Mouse (Mus musculus) MEL (cell line): ENCODE measurements around the gene Tbcd. TPM values are rescaled to one million over a fixed set of nuclear protein-coding genes. Genes with fewer than 3 reads are reported as not detected.

Experiments
- DNase-seq: peaks from one replicate; pipeline ENCODE4 v3.0.0; 2011; ENCODE audit warnings: low read depth, low spot score
- H3K27ac ChIP-seq: 2 replicates; pipeline ENCODE4 v1.5.1; 2012; ENCODE audit warnings: low read depth, mild to moderate bottlenecking, control low read depth, low read length, moderate library complexity; ENCODE audit not compliant: control insufficient read depth
- H3K27me3 ChIP-seq, 2 experiments: fragments of 150-350 bp in 1 of 2; sonication (generic) in 1 of 2; 2 replicates each; pipeline ENCODE4 v1.6.1; 2012; ENCODE audit warnings: low read length in 2 of 2, mild to moderate bottlenecking in 2 of 2, improper control_type of control experiment in 1 of 2, moderate library complexity in 1 of 2; ENCODE audit not compliant: insufficient read depth in 2 of 2, control insufficient read depth in 1 of 2
- H3K36me3 ChIP-seq, 2 experiments: 2 replicates each; pipeline ENCODE4 v1.6.1; 2012 to 2014; ENCODE audit warnings: low read length in 2 of 2, improper control_type of control experiment in 1 of 2, inconsistent platforms in 1 of 2, mild to moderate bottlenecking in 1 of 2; ENCODE audit not compliant: insufficient read depth in 2 of 2, control insufficient read depth in 1 of 2
- H3K4me1 ChIP-seq, 2 experiments: fragments of 150-350 bp in 1 of 2; sonication (generic) in 1 of 2; 2 replicates each; pipeline ENCODE4 v1.6.1; 2012; ENCODE audit warnings: low read length in 2 of 2, improper control_type of control experiment in 1 of 2, mild to moderate bottlenecking in 1 of 2; ENCODE audit not compliant: insufficient read depth in 2 of 2, control insufficient read depth in 1 of 2
- H3K4me3 ChIP-seq, 2 experiments: fragments of 150-350 bp in 1 of 2; sonication (generic) in 1 of 2; 2 replicates each; pipeline ENCODE4 v1.5.1; 2012; ENCODE audit warnings: low read depth in 2 of 2, low read length in 2 of 2, mild to moderate bottlenecking in 2 of 2, moderate library complexity in 2 of 2, control low read depth in 1 of 2, improper control_type of control experiment in 1 of 2; ENCODE audit not compliant: control insufficient read depth in 1 of 2, insufficient read depth in 1 of 2
- H3K79me2 ChIP-seq: 2 replicates; pipeline ENCODE4 v1.6.1; 2012; ENCODE audit warnings: mild to moderate bottlenecking, low read length, moderate library complexity; ENCODE audit not compliant: control insufficient read depth, poor library complexity, insufficient read depth
- H3K9ac ChIP-seq: 2 replicates; pipeline ENCODE4 v1.6.1; 2012; ENCODE audit warnings: low read depth, mild to moderate bottlenecking, control low read depth, low read length, moderate library complexity; ENCODE audit not compliant: control insufficient read depth, poor library complexity, severe bottlenecking
- H3K9me3 ChIP-seq: fragments of 150-350 bp; sonication (generic); replicated peaks from 2 replicates; pipeline ENCODE4 v1.6.1; 2012; ENCODE audit warnings: mild to moderate bottlenecking, low read length, improper control_type of control experiment, moderate library complexity; ENCODE audit not compliant: insufficient read depth
- BHLHE40 ChIP-seq: IDR thresholded peaks from 2 replicates; pipeline ENCODE4 v1.6.1; 2012; ENCODE audit warnings: low read depth, mild to moderate bottlenecking, inconsistent platforms, low read length, improper control_type of control experiment, borderline replicate concordance
- CHD1 ChIP-seq: IDR thresholded peaks from 2 replicates; pipeline ENCODE4 v1.6.1; 2012; ENCODE audit warnings: low read depth, mild to moderate bottlenecking, inconsistent platforms, low read length, improper control_type of control experiment
- CHD2 ChIP-seq: IDR thresholded peaks from 2 replicates; pipeline ENCODE4 v1.6.1; 2011; ENCODE audit warnings: low read length, improper control_type of control experiment
- CTCF ChIP-seq, 3 experiments: IDR thresholded peaks in 2 of 3; conservative IDR thresholded peaks in 1 of 3; 2 replicates each; pipeline ENCODE4 v1.5.1; 2011 to 2012; ENCODE audit warnings: low read length in 3 of 3, low read depth in 2 of 3, mild to moderate bottlenecking in 2 of 3, improper control_type of control experiment in 1 of 3, inconsistent platforms in 1 of 3, mixed read lengths in 1 of 3, moderate library complexity in 1 of 3; ENCODE audit not compliant: control insufficient read depth in 1 of 3, insufficient read depth in 1 of 3, poor library complexity in 1 of 3, severe bottlenecking in 1 of 3
- E2F4 ChIP-seq: IDR thresholded peaks from 2 replicates; pipeline ENCODE4 v1.6.1; 2011; ENCODE audit warnings: low read depth, low read length, improper control_type of control experiment, borderline replicate concordance
- ELF1 ChIP-seq: IDR thresholded peaks from 2 replicates; pipeline ENCODE4 v1.6.1; 2014; ENCODE audit warnings: low read depth, mild to moderate bottlenecking, inconsistent platforms, low read length, improper control_type of control experiment, moderate library complexity
- EP300 ChIP-seq, 2 experiments: IDR thresholded peaks; 2 replicates each; pipeline ENCODE4 v1.6.1; 2011; ENCODE audit warnings: improper control_type of control experiment in 2 of 2, low read length in 2 of 2, low read depth in 1 of 2, mild to moderate bottlenecking in 1 of 2
- ETS1 ChIP-seq: IDR thresholded peaks from 2 replicates; pipeline ENCODE4 v1.6.1; 2012; ENCODE audit warnings: low read depth, mild to moderate bottlenecking, inconsistent platforms, low read length, improper control_type of control experiment, moderate library complexity
- GATA1 ChIP-seq: IDR thresholded peaks from 2 replicates; pipeline ENCODE4 v1.6.1; 2011; ENCODE audit warnings: low read depth, low read length, improper control_type of control experiment
- HCFC1 ChIP-seq: IDR thresholded peaks from 2 replicates; pipeline ENCODE4 v1.6.1; 2012; ENCODE audit warnings: low read depth, mild to moderate bottlenecking, inconsistent platforms, low read length, improper control_type of control experiment, moderate library complexity
- JUND ChIP-seq: IDR thresholded peaks from 2 replicates; pipeline ENCODE4 v1.6.1; 2011; ENCODE audit warnings: low read depth, mild to moderate bottlenecking, improper control_type of control experiment, low read length
- MAFK ChIP-seq: IDR thresholded peaks from 2 replicates; pipeline ENCODE4 v1.6.1; 2011; ENCODE audit warnings: low read depth, mild to moderate bottlenecking, low read length, improper control_type of control experiment, borderline replicate concordance
- MAX ChIP-seq: IDR thresholded peaks from 2 replicates; pipeline ENCODE4 v1.6.1; 2011; ENCODE audit warnings: low read length, improper control_type of control experiment
- MEF2A ChIP-seq: IDR thresholded peaks from 2 replicates; pipeline ENCODE4 v1.6.1; 2014; ENCODE audit warnings: low read depth, mild to moderate bottlenecking, inconsistent platforms, low read length, improper control_type of control experiment; ENCODE audit not compliant: poor library complexity, insufficient replicate concordance, severe bottlenecking; ENCODE audit errors: extremely low read depth
- NELFE ChIP-seq: IDR thresholded peaks from 2 replicates; pipeline ENCODE4 v1.6.1; 2011; ENCODE audit warnings: low read depth, low read length, improper control_type of control experiment
- POLR2A ChIP-seq, 2 experiments: IDR thresholded peaks; 2 replicates each; pipeline ENCODE4 v1.6.1; 2011 to 2012; ENCODE audit warnings: low read length in 2 of 2, mild to moderate bottlenecking in 2 of 2, control low read depth in 1 of 2, improper control_type of control experiment in 1 of 2, low read depth in 1 of 2, moderate library complexity in 1 of 2; ENCODE audit not compliant: control insufficient read depth in 1 of 2, insufficient read depth in 1 of 2, poor library complexity in 1 of 2
- POLR2AphosphoS2 ChIP-seq: IDR thresholded peaks from 2 replicates; pipeline ENCODE4 v1.6.1; 2011; ENCODE audit warnings: low read length, improper control_type of control experiment
- POLR2AphosphoS5 ChIP-seq: IDR thresholded peaks from 2 replicates; pipeline ENCODE4 v1.6.1; 2012; ENCODE audit warnings: low read depth, borderline replicate concordance, mild to moderate bottlenecking, inconsistent platforms, low read length, moderate library complexity, mixed read lengths
- RAD21 ChIP-seq: IDR thresholded peaks from 2 replicates; pipeline ENCODE4 v1.6.1; 2011; ENCODE audit warnings: mild to moderate bottlenecking, low read depth, low read length, improper control_type of control experiment
- RCOR1 ChIP-seq: IDR thresholded peaks from 2 replicates; pipeline ENCODE4 v1.6.1; 2012; ENCODE audit warnings: low read depth, mild to moderate bottlenecking, inconsistent platforms, low read length, improper control_type of control experiment
- SIN3A ChIP-seq: IDR thresholded peaks from 2 replicates; pipeline ENCODE4 v1.6.1; 2012; ENCODE audit warnings: low read length, improper control_type of control experiment, inconsistent platforms
- SMC3 ChIP-seq: IDR thresholded peaks from 2 replicates; pipeline ENCODE4 v1.6.1; 2011; ENCODE audit warnings: low read depth, low read length, improper control_type of control experiment
- TAL1 ChIP-seq: IDR thresholded peaks from 2 replicates; pipeline ENCODE4 v1.6.1; 2012; ENCODE audit warnings: mild to moderate bottlenecking, inconsistent platforms, low read length, moderate library complexity, mixed read lengths
- TBP ChIP-seq: IDR thresholded peaks from 2 replicates; pipeline ENCODE4 v1.8.0; 2011; ENCODE audit warnings: low read depth, low read length, improper control_type of control experiment
- TCF12 ChIP-seq: IDR thresholded peaks from 2 replicates; pipeline ENCODE4 v1.6.1; 2014; ENCODE audit warnings: low read depth, mild to moderate bottlenecking, inconsistent platforms, low read length, improper control_type of control experiment, moderate library complexity
- UBTF ChIP-seq: IDR thresholded peaks from 2 replicates; pipeline ENCODE4 v1.6.1; 2012; ENCODE audit warnings: low read depth, mild to moderate bottlenecking, inconsistent platforms, low read length, improper control_type of control experiment, moderate library complexity, borderline replicate concordance; ENCODE audit not compliant: insufficient read depth
- USF1 ChIP-seq: IDR thresholded peaks from 2 replicates; pipeline ENCODE4 v1.6.1; 2014; ENCODE audit warnings: low read depth, mild to moderate bottlenecking, inconsistent platforms, low read length, improper control_type of control experiment, moderate library complexity
- ZMIZ1 ChIP-seq: IDR thresholded peaks from 2 replicates; pipeline ENCODE4 v1.6.1; 2012; ENCODE audit warnings: low read depth, mild to moderate bottlenecking, inconsistent platforms, low read length, improper control_type of control experiment, moderate library complexity
- ZNF384 ChIP-seq: IDR thresholded peaks from 2 replicates; pipeline ENCODE4 v1.6.1; 2012; ENCODE audit warnings: low read depth, mild to moderate bottlenecking, inconsistent platforms, low read length, improper control_type of control experiment
- polyA plus RNA-seq, 2 experiments: library from polyadenylated mRNA; stranded (reverse) in 1 of 2; unstranded in 1 of 2; fragments of >175 nt in 1 of 2; fragments of >200 nt in 1 of 2; gene quantifications; 2 replicates each; pipeline versions ENCODE4 v1.2.1 to v1.2.4; 2012; ENCODE audit warnings: low replicate concordance in 2 of 2, low read depth in 1 of 2; ENCODE audit not compliant: insufficient read length in 2 of 2, insufficient read depth in 1 of 2, missing spikeins in 1 of 2
- total RNA-seq: library from RNA; depleted of rRNA; stranded (reverse); fragments of 300-350 nt; gene quantifications from 2 replicates; pipeline ENCODE4 v1.2.3, GENCODE M21; 2012

Gene Tbcd
- total and polyA plus RNA-seq, 3 experiments: 50.0 to 65.3 TPM; not detected in 1

DNA sequence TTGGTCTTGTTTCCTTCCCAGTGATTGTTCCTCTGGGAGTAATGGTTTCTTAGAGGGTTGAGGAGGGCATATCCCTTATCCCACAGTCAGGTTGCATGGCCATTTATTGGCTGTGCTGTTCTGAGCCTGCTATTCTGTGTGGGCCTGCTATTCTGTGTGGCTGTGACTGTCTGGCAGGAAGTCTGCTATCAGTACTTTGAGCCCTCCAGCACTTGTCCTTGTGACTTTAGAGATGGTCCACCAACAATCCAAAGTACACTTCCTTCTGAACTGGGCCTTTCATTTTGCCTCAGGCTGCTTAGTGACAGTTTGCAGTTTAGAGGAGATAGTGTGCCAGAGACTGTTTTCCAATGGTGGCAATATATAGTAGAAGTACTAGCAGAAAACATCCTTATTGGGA is 48.8 kb downstream of the Tbcd start:
- DNase-seq: no peak
- no peak for TF ChIP-seq RCOR1
- no peak for TF ChIP-seq UBTF
- no peak for TF ChIP-seq MAFK
- no peak for TF ChIP-seq ELF1
- no peak for TF ChIP-seq EP300 (IDR thresholded peaks at IDR 0.05; ENCODE audit: low read depth in 1 of 2, low read length in 2 of 2)
- TF ChIP-seq CHD1: no peak
- TF ChIP-seq NELFE: no peak
- TF ChIP-seq TAL1: no peak
- TF ChIP-seq POLR2A (IDR thresholded peaks at IDR 0.05; ENCODE audit: control insufficient read depth in 1 of 2, insufficient read depth in 1 of 2, low read depth in 1 of 2, low read length in 2 of 2, poor library complexity in 1 of 2): no peak
- TF ChIP-seq CHD2: no peak
- no peak for TF ChIP-seq SMC3
- no peak for TF ChIP-seq E2F4
- no peak for TF ChIP-seq BHLHE40
- no peak for TF ChIP-seq MAX
- TF ChIP-seq HCFC1: no peak
- TF ChIP-seq RAD21: no peak
- no peak for TF ChIP-seq SIN3A
- Histone ChIP-seq H3K36me3 (peaks cover 0 to 16% of the 10 kb centered on the region in 2 experiments; a peak in 2 of 4 replicates), H3K79me2 (no peaks in the 10 kb centered on the region), H3K27ac (no peak overlapping the region), H3K27me3 (no peaks in the 10 kb centered on the region), H3K9me3 (no peaks in the 10 kb centered on the region), H3K4me3 (no peak overlapping the region), H3K9ac (no peak overlapping the region), H3K4me1 (no peaks in the 10 kb centered on the region)

DNA sequence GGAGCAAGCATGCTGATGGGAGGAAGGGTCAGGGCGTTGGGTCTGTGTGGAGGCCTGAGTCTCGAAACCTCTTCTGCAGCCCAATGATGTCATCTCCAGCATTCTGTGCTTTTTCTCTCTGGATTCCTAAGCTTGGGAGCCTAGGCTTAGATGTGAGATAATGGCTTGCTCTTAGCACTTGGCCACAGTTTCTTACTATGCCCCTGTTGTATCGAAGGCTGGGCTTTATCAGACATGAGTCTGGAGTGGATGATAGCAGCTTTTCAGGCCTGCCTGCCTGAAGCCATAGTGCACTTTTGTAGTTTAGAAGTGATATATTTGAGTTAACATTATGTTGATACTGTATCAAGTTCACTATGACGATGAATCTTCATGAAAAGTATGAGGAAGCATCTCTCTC is 49.8 kb downstream of the Tbcd start:
- Histone ChIP-seq H3K27ac (no peak overlapping the region), H3K9me3 (no peaks in the 10 kb centered on the region)

More for the DNA sequence above, 49.8 kb downstream of the Tbcd start:
- peaks cover 0 to 17% of the 10 kb centered on the region in 2 experiments; a peak in 2 of 4 replicates for H3K36me3 ChIP-seq
- TF ChIP-seq CHD2 (no peak), POLR2AphosphoS5 (no peak), USF1 (no peak), MEF2A (no peak), ZNF384 (no peak), JUND (no peak), TCF12 (no peak), TBP (no peak), UBTF (no peak), POLR2A (IDR thresholded peaks at IDR 0.05; ENCODE audit: control insufficient read depth in 1 of 2, insufficient read depth in 1 of 2, low read depth in 1 of 2, low read length in 2 of 2, poor library complexity in 1 of 2) (no peak), ZMIZ1 (no peak), MAX (no peak), GATA1 (no peak), CTCF (IDR thresholded peaks at IDR 0.05 in 2 of 3, conservative IDR thresholded peaks at IDR 0.05 in 1 of 3; ENCODE audit: control insufficient read depth in 1 of 3, insufficient read depth in 1 of 3, low read depth in 2 of 3, low read length in 3 of 3, poor library complexity in 1 of 3, severe bottlenecking in 1 of 3) (no peak), TAL1 (no peak), ETS1 (no peak), E2F4 (no peak), SIN3A (no peak), POLR2AphosphoS2 (no peak)
- TF ChIP-seq, all 39 proteins: peak for 0
- Histone ChIP-seq H3K4me3 (no peak overlapping the region), H3K27me3 (no peaks in the 10 kb centered on the region), H3K9ac (no peak overlapping the region), H3K79me2 (no peaks in the 10 kb centered on the region), H3K4me1 (no peaks in the 10 kb centered on the region)
- no peak for DNase-seq
